Mouse (Mus musculus) thymus, adult 2 months (tissue): ENCODE results near the gene Bahcc1. TPM values are rescaled to one million over a fixed set of nuclear protein-coding genes. Genes with fewer than 3 reads are reported as not detected.

Experiments used
- DNase-seq: peaks from one replicate; pipeline ENCODE4 v3.0.0; 2021
- H3K27ac ChIP-seq: fragments of 200-500 bp; 2 replicates; pipeline ENCODE4 v1.5.1; 2012; ENCODE audit warnings: low read length, control low read depth; ENCODE audit not compliant: control insufficient read depth, insufficient read depth
- H3K27me3 ChIP-seq: fragments of 200-500 bp; 2 replicates; pipeline ENCODE4 v1.6.1; 2012; ENCODE audit warnings: mild to moderate bottlenecking, low read length, moderate library complexity, mixed read lengths; ENCODE audit not compliant: control insufficient read depth, insufficient read depth
- H3K36me3 ChIP-seq: fragments of 200-500 bp; 2 replicates; pipeline ENCODE4 v1.6.1; 2012; ENCODE audit warnings: mild to moderate bottlenecking, low read length, moderate library complexity; ENCODE audit not compliant: control insufficient read depth, insufficient read depth
- H3K4me1 ChIP-seq: fragments of 200-500 bp; replicated peaks from 2 replicates; pipeline ENCODE4 v1.6.1; 2012; ENCODE audit warnings: low read length; ENCODE audit not compliant: control insufficient read depth, insufficient read depth
- H3K4me3 ChIP-seq: fragments of 200-500 bp; 2 replicates; pipeline ENCODE4 v1.5.1; 2012; ENCODE audit warnings: mild to moderate bottlenecking, low read length, control low read depth, moderate library complexity; ENCODE audit not compliant: control insufficient read depth, insufficient read depth
- CTCF ChIP-seq: fragments of 200-500 bp; IDR thresholded peaks from 2 replicates; pipeline ENCODE4 v1.5.1; 2012; ENCODE audit warnings: mild to moderate bottlenecking, control low read depth, low read length, moderate library complexity, borderline replicate concordance; ENCODE audit not compliant: control insufficient read depth, poor library complexity, insufficient read depth; ENCODE audit errors: extremely low read depth
- POLR2A ChIP-seq: fragments of 200-500 bp; IDR thresholded peaks from 2 replicates; pipeline ENCODE4 v1.6.1; 2012; ENCODE audit warnings: mild to moderate bottlenecking, low read length, control low read depth, moderate library complexity; ENCODE audit not compliant: control insufficient read depth, poor library complexity, insufficient read depth; ENCODE audit errors: extremely low read depth
- WGBS: fragments of 180-500 bp; shearing (Covaris S2); methylation state at CpG from one replicate; pipeline ENCODE4 v1.1.7; 2018; 5-methylcytosine and 5-hydroxymethylcytosine counted together
- polyA plus RNA-seq: library from polyadenylated mRNA; depleted of rRNA; stranded (reverse); fragments of >200 nt; gene quantifications from 2 replicates; pipeline ENCODE4 v1.2.3, GENCODE M21; 2012

Bahcc1 gene
- polyA plus RNA-seq, 1 experiment = 11.0 TPM

- no peaks in the 10 kb centered on the region for H3K36me3 ChIP-seq
- no peaks in the 10 kb centered on the region for H3K27me3 ChIP-seq
- no peak for TF ChIP-seq POLR2A
- TF ChIP-seq CTCF = no peak
- peaks cover 11% of the 10 kb centered on the region for H3K4me1 ChIP-seq
- 86% methylated on average over 18 of the region's 18 CpGs for WGBS
- no peak overlapping the region for H3K4me3 ChIP-seq
- DNase-seq = no peak
- H3K27ac ChIP-seq = no peak overlapping the region
Observed at GRCm38 (mm10) chr11:120186145-120186740, 46.5 kb upstream of the Bahcc1 start.

DNA sequence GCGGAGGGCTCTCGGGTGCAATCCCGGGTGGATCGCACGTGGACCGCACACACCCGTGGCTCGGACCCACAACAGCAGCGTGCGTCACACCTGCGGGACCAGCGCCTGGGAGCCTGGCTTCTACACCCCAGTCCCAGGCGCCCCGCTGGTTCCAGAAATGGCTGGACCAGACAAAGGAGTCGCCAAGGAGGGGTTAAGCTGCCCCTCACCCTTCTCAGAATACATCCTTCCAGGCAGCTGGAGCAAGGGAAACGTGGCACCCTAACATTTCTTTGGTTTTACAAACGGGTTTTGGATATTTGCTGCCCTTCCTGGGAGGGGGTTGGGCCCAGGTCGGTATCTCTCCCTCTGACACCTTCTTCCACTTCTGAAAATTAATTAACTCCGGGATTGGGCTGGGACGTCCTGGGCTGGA, 45.9 kb upstream of the Bahcc1 start:
- DNase-seq = no peak
- TF ChIP-seq CTCF (no peak), POLR2A (no peak)
- Histone ChIP-seq H3K36me3 (no peaks in the 10 kb centered on the region), H3K4me1 (peaks cover 11% of the 10 kb centered on the region), H3K4me3 (no peak overlapping the region), H3K27me3 (no peaks in the 10 kb centered on the region), H3K27ac (no peak overlapping the region)
- 90% methylated on average over 20 of the region's 20 CpGs for WGBS

DNA sequence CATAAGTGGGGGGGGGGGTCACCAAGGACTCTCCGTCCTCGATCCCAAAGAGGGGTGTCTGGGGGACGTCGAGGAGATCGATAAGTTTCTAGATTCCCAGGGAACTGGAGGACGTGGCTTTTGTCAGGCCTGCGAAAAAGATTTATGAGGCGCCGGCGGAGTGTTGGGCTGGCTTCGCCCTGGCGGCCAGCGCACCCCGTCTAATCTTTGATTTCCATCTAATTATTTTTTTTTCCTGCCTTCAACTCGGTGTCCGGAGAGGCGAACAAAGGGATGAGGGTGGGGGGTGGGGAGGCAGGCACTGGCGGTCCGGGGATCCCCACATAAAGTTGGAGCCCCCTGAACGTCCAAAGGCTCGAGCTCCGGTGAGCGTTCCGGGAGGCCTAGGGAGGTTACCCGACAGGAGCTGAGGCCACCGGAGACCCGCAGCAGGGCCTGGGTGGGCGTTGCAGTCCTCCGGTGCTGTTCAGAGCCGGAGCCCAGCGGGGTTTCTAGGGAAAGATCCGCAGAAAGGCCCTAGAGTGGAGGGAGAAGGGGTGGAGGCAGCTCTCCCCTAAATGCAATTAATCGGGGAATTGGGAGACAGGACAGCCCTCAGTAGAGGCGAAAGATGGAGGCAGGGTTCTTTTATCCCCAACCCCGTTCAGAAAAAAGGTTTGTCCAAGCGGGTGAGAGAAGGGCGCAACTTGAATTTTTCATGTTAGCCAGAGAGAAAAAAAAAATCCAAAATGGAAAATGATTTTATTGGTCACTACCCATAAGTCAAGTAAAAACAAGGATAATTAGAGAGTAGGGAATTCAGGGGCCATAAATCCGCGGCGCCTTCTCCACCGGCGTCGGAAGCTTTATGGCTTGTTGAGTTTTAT, 45.3 kb upstream of the Bahcc1 start:
- no peak for TF ChIP-seq CTCF

GRCm38 (mm10) chr11:120188102-120188480, 44.7 kb upstream of the Bahcc1 start:
- no peak overlapping the region for H3K27ac ChIP-seq
- 7% methylated on average over 24 of the region's 24 CpGs for WGBS
- peak overlapping the region; percentile 78 for H3K4me3 ChIP-seq
- no peaks in the 10 kb centered on the region for H3K36me3 ChIP-seq
- peaks cover 11% of the 10 kb centered on the region for H3K4me1 ChIP-seq
- DNase-seq = peak; percentile 23
- TF ChIP-seq POLR2A (no peak), CTCF (no peak)
- H3K27me3 ChIP-seq = no peaks in the 10 kb centered on the region

More for the DNA sequence above, 45.3 kb upstream of the Bahcc1 start:
- Histone ChIP-seq H3K27ac (no peak overlapping the region), H3K4me1 (peaks cover 11% of the 10 kb centered on the region), H3K27me3 (no peaks in the 10 kb centered on the region), H3K4me3 (peak overlapping the region; percentile 78), H3K36me3 (no peaks in the 10 kb centered on the region)
- 66% methylated on average over 43 of the region's 43 CpGs for WGBS
- DNase-seq = no peak

- no peak for TF ChIP-seq CTCF
- no peak for TF ChIP-seq POLR2A
- Histone ChIP-seq H3K4me3 (peak overlapping the region; percentile 78), H3K27me3 (no peaks in the 10 kb centered on the region), H3K27ac (peak overlapping the region; percentile 59), H3K4me1 (peaks cover 11% of the 10 kb centered on the region), H3K36me3 (no peaks in the 10 kb centered on the region)
- peak; percentile 61 for DNase-seq
- under 1% methylated on average over 41 of the region's 41 CpGs for WGBS
Observed at GRCm38 (mm10) chr11:120188481-120189441, 44.0 kb upstream of the Bahcc1 start.

- TF ChIP-seq POLR2A (peak; percentile 41), CTCF (no peak; the same call in none of the 2 replicates)
- H3K4me3 ChIP-seq = peak overlapping the region; percentile 78
- H3K4me1 ChIP-seq = peaks cover 11% of the 10 kb centered on the region
- DNase-seq = peak; percentile 97
- under 1% methylated on average over 67 of the region's 68 CpGs for WGBS
- no peaks in the 10 kb centered on the region for H3K36me3 ChIP-seq
- no peak overlapping the region for H3K27ac ChIP-seq
- H3K27me3 ChIP-seq = no peaks in the 10 kb centered on the region
Observed at GRCm38 (mm10) chr11:120189459-120190312, 43.1 kb upstream of the Bahcc1 start.
